14 mouse cellular contexts compared by ENCODE assay signal in genomic region chr13:23529005-23529404, GRCm38 (mm10). TPM values are rescaled to one million over a fixed set of nuclear protein-coding genes. Genes with fewer than 3 reads are reported as not detected.
A peak's percentile ranks its signal among the peaks of the same experiment; 100 is the strongest.
DNase-seq lines count a peak whose midpoint lies in the region; ATAC-seq lines count a peak whose summit lies in the region.
"Had no signal": no experiment of that assay in that cellular context is flagged by ENCODE, and none has a peak within 500 bp of the region (broad histone marks: within the 10 kb centered on the region; RNA-seq: fewer than 3 reads in every experiment).

No protein-coding gene starts in this region.

- no peak for ATAC-seq in erythroblast, adult 5-6 weeks (replicated peaks; ENCODE audit: low FRiP score, poor library complexity, severe bottlenecking)
- peak; percentile 16; the same call in 1 of the 2 replicates for ATAC-seq in kidney, embryonic 14.5 days (ENCODE audit: low FRiP score, low TSS enrichment)
- ATAC-seq in hindbrain, embryonic 13.5 days (ENCODE audit: low FRiP score) = no peak

- H3K9me3 ChIP-seq in erythroblast, embryonic 14.5 days (ENCODE audit: control insufficient read depth, low read length) = no peaks in the 10 kb centered on the region
- no peaks in the 10 kb centered on the region for H3K9me3 ChIP-seq in kidney, embryonic 14.5 days (ENCODE audit: control insufficient read depth, low read length)
- no peaks in the 10 kb centered on the region for H3K9me3 ChIP-seq in hindbrain, embryonic 13.5 days

- no peak overlapping the region for H3K27ac ChIP-seq in kidney, embryonic 14.5 days (ENCODE audit: low read depth, low read length)
- H3K27ac ChIP-seq in hindbrain, embryonic 13.5 days = no peak overlapping the region

- no peak overlapping the region for H3K9ac ChIP-seq in kidney, embryonic 14.5 days (ENCODE audit: low read depth, low read length)
- H3K9ac ChIP-seq in hindbrain, embryonic 13.5 days = no peak overlapping the region

- no peaks in the 10 kb centered on the region for H3K36me3 ChIP-seq in erythroblast, embryonic 14.5 days (ENCODE audit: control insufficient read depth)
- H3K36me3 ChIP-seq in kidney, embryonic 14.5 days (ENCODE audit: control insufficient read depth, insufficient read depth, low read length) = no peaks in the 10 kb centered on the region
- H3K36me3 ChIP-seq in hindbrain, embryonic 13.5 days = no peaks in the 10 kb centered on the region

- peak overlapping the region; percentile 24 for H3K4me3 ChIP-seq in erythroblast, embryonic 14.5 days (replicated peaks)
- H3K4me3 ChIP-seq in kidney, embryonic 14.5 days (ENCODE audit: low read length) = 0 out of 2 replicates have a peak overlapping the region, but pooled peaks have one; percentile 0
- no peak overlapping the region for H3K4me3 ChIP-seq in hindbrain, embryonic 13.5 days

- H3K4me1 ChIP-seq in erythroblast, embryonic 14.5 days (ENCODE audit: control insufficient read depth) = peaks cover 59% of the 10 kb centered on the region
- H3K4me1 ChIP-seq in kidney, embryonic 14.5 days (ENCODE audit: control insufficient read depth, insufficient read depth, low read length) = peaks cover 13% of the 10 kb centered on the region
- peaks cover 36% of the 10 kb centered on the region for H3K4me1 ChIP-seq in hindbrain, embryonic 13.5 days (replicated peaks)

- 46% methylated on average over 5 of the region's 5 CpGs for WGBS in kidney, embryonic 14.5 days
- WGBS in hindbrain, embryonic 13.5 days = 67% methylated on average over 5 of the region's 5 CpGs

- no peaks in the 10 kb centered on the region for H3K27me3 ChIP-seq in erythroblast, embryonic 14.5 days (ENCODE audit: control insufficient read depth)
- no peaks in the 10 kb centered on the region for H3K27me3 ChIP-seq in kidney, embryonic 14.5 days (ENCODE audit: control insufficient read depth, insufficient read depth, low read length)
- no peaks in the 10 kb centered on the region for H3K27me3 ChIP-seq in hindbrain, embryonic 13.5 days

- no peak for DNase-seq in kidney, adult 8-10 months
- DNase-seq in A20 (ENCODE audit: low read depth, low spot score) = peak; percentile 14
- no peak for DNase-seq in urinary bladder, postnatal 10 days (ENCODE audit: low spot score)
- no peak for DNase-seq in right cerebral cortex, postnatal 25 days
- DNase-seq: adrenal gland, postnatal 25 days; B cell, adult 2 months; cerebellum, postnatal 14 days; layer of hippocampus, adult 9-11 months; retina, postnatal 1 day had no signal

- H3K4me2 ChIP-seq in kidney, embryonic 14.5 days (replicated peaks; ENCODE audit: low read depth, low read length) = peak overlapping the region; percentile 69; the same call in 1 of the 2 replicates
- peak overlapping the region; percentile 13; the same call in 1 of the 2 replicates for H3K4me2 ChIP-seq in hindbrain, embryonic 13.5 days

RNA-seq across cellular contexts. Expression of gene Hist1h4h, which starts 1.8 kb away (rescaled TPM):
- 10.1 and 19.7 TPM in 2 replicates for polyA plus RNA-seq in erythroblast, embryonic 14.5 days (2012)
- total RNA-seq in erythroblast, adult 5-6 weeks (2015; ENCODE audit: low replicate concordance) = 19.8 and 50.6 TPM in 2 replicates
- total RNA-seq in erythroblast, adult 5-6 weeks (2017; ENCODE audit: low replicate concordance) = 443 and 524 TPM in 2 replicates
- polyA plus RNA-seq in kidney, embryonic 14.5 days (2014; fragmentation: Nextera tagmentation; extraction: Ambion mirVana) = 6.1 and 9.9 TPM in 2 replicates
- 4.2 and 5.7 TPM in 2 replicates for polyA plus RNA-seq in hindbrain, embryonic 13.5 days (2015; fragmentation: Nextera tagmentation; extraction: Ambion mirVana)

RNA-seq across cellular contexts. Expression of gene Hist1h2af, which starts 4.7 kb away (rescaled TPM):
- 52.5 and 62.7 TPM in 2 replicates for polyA plus RNA-seq in erythroblast, embryonic 14.5 days (2012)
- total RNA-seq in erythroblast, adult 5-6 weeks (2015; ENCODE audit: low replicate concordance) = 20.7 and 32.7 TPM in 2 replicates
- 925 and 1,298 TPM in 2 replicates for total RNA-seq in erythroblast, adult 5-6 weeks (2017; ENCODE audit: low replicate concordance)
- polyA plus RNA-seq in kidney, embryonic 14.5 days (2014; fragmentation: Nextera tagmentation; extraction: Ambion mirVana) = 13.8 and 28.7 TPM in 2 replicates
- 2.4 TPM in 1 of 2 replicates, not detected in the other for polyA plus RNA-seq in hindbrain, embryonic 13.5 days (2015; fragmentation: Nextera tagmentation; extraction: Ambion mirVana)

RNA-seq across cellular contexts. Expression of gene Hist1h3g, which starts 6.2 kb away (rescaled TPM):
- polyA plus RNA-seq in erythroblast, embryonic 14.5 days (2012) = 8.8 and 11.7 TPM in 2 replicates
- total RNA-seq in erythroblast, adult 5-6 weeks (2015; ENCODE audit: low replicate concordance) = 74.4 and 97.2 TPM in 2 replicates
- 54.5 and 131 TPM in 2 replicates for total RNA-seq in erythroblast, adult 5-6 weeks (2017; ENCODE audit: low replicate concordance)
- 8.2 and 12.5 TPM in 2 replicates for polyA plus RNA-seq in kidney, embryonic 14.5 days (2014; fragmentation: Nextera tagmentation; extraction: Ambion mirVana)
- polyA plus RNA-seq in hindbrain, embryonic 13.5 days (2015; fragmentation: Nextera tagmentation; extraction: Ambion mirVana) = 1.8 and 3.0 TPM in 2 replicates
- polyA plus RNA-seq: midbrain, postnatal 0 days had no signal

RNA-seq across cellular contexts. Expression of gene Hist1h2bh, which starts 14.2 kb away (rescaled TPM):
- polyA plus RNA-seq in erythroblast, embryonic 14.5 days (2012) = 0.43 and 3.0 TPM in 2 replicates
- 13.4 and 18.2 TPM in 2 replicates for total RNA-seq in erythroblast, adult 5-6 weeks (2015; ENCODE audit: low replicate concordance)
- total RNA-seq in erythroblast, adult 5-6 weeks (2017; ENCODE audit: low replicate concordance) = 63.0 and 67.3 TPM in 2 replicates
- polyA plus RNA-seq in kidney, embryonic 14.5 days (2014; fragmentation: Nextera tagmentation; extraction: Ambion mirVana) = 1.4 and 2.9 TPM in 2 replicates
- 0.29 TPM in 1 of 2 replicates, not detected in the other for polyA plus RNA-seq in hindbrain, embryonic 13.5 days (2015; fragmentation: Nextera tagmentation; extraction: Ambion mirVana)

RNA-seq across cellular contexts. Expression of gene Hist1h3f, which starts 14.8 kb away (rescaled TPM):
- polyA plus RNA-seq in erythroblast, embryonic 14.5 days (2012) = 1.3 and 3.3 TPM in 2 replicates
- total RNA-seq in erythroblast, adult 5-6 weeks (2015; ENCODE audit: low replicate concordance) = 12.7 and 21.7 TPM in 2 replicates
- 51.2 and 57.7 TPM in 2 replicates for total RNA-seq in erythroblast, adult 5-6 weeks (2017; ENCODE audit: low replicate concordance)
- polyA plus RNA-seq in kidney, embryonic 14.5 days (2014; fragmentation: Nextera tagmentation; extraction: Ambion mirVana) = 1.2 and 2.0 TPM in 2 replicates
- polyA plus RNA-seq in hindbrain, embryonic 13.5 days (2015; fragmentation: Nextera tagmentation; extraction: Ambion mirVana) = 0.38 TPM in 1 of 2 replicates, not detected in the other
